Mouse (Mus musculus) lung, embryonic 15.5 days (tissue): ENCODE data around the gene Dyrk1b. TPM values are rescaled to one million over a fixed set of nuclear protein-coding genes. Genes with fewer than 3 reads are reported as not detected.
"Not testable (repeated sequence)": the region's sequence is repeated elsewhere in the genome, so short reads cannot be mapped to it uniquely, and the experiment has no call there.

Source experiments
- ATAC-seq: fragments of 200-750 bp; cut with Nextera tagmentation; 2 replicates; pipeline ENCODE4 v1.8.0; 2017; ENCODE audit warnings: moderate number of reproducible peaks, borderline replicate concordance; ENCODE audit not compliant: low FRiP score, low TSS enrichment; ENCODE audit errors: extremely low read depth
- H3K27ac ChIP-seq: fragments of 300-500 bp; sonication (generic); 2 replicates; pipeline ENCODE4 v1.5.1; 2015; ENCODE audit warnings: moderate library complexity, mild to moderate bottlenecking, inconsistent platforms
- H3K27me3 ChIP-seq: fragments of 300-500 bp; sonication (generic); 2 replicates; pipeline ENCODE4 v1.6.1; 2015; ENCODE audit warnings: inconsistent platforms
- H3K36me3 ChIP-seq: fragments of 300-500 bp; sonication (generic); 2 replicates; pipeline ENCODE4 v1.6.1; 2015; ENCODE audit warnings: inconsistent platforms
- H3K4me1 ChIP-seq: fragments of 300-500 bp; sonication (generic); 2 replicates; pipeline ENCODE4 v1.6.1; 2015; ENCODE audit warnings: inconsistent platforms
- H3K4me2 ChIP-seq: fragments of 300-500 bp; sonication (generic); 2 replicates; pipeline ENCODE4 v1.6.1; 2015; ENCODE audit warnings: inconsistent platforms, mild to moderate bottlenecking, moderate library complexity
- H3K4me3 ChIP-seq: fragments of 300-500 bp; sonication (generic); 2 replicates; pipeline ENCODE4 v1.5.1; 2015; ENCODE audit warnings: mild to moderate bottlenecking, inconsistent platforms
- H3K9ac ChIP-seq: fragments of 300-500 bp; sonication (generic); 2 replicates; pipeline ENCODE4 v1.6.1; 2015; ENCODE audit warnings: inconsistent platforms
- H3K9me3 ChIP-seq: fragments of 300-500 bp; sonication (generic); 2 replicates; pipeline ENCODE4 v1.6.1; 2016; ENCODE audit warnings: inconsistent platforms
- WGBS: fragments of 180-500 bp; shearing (Covaris S2); methylation state at CpG from one replicate; pipeline ENCODE4 v1.1.7; 2015; 5-methylcytosine and 5-hydroxymethylcytosine counted together
- polyA plus RNA-seq: library from polyadenylated mRNA; unstranded; fragments of >200 nt; fragmentation: Nextera tagmentation; extraction: Ambion mirVana; gene quantifications from 2 replicates; pipeline ENCODE4 v1.2.1, GENCODE M21; 2015

Gene Dyrk1b
- polyA plus RNA-seq = 12.7 and 13.9 TPM in 2 replicates

DNA sequence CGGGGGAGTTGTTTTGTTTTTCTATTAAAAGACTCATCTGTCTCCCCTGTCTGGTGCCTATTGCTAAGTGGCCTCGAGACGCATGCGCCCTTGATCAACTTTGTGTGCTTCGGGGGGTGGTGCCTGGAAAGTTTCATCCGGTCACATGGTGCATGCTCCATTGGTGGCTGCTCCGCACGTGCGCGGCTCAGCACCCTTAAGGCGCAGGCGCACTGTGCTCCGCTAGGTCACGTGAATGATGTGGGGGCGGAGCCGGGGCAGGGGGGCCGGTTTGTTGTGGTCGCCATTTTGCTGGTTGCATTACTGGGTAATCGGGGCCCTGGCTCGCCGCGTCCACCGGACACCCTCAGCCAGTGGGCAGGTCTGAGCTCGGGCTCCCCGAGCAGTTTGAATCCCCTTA is at the start of gene Dyrk1b:
TSS of gene Dyrk1b (plus strand) at position 242 of the 400 bp plus-strand sequence.
- peak; percentile 93 for ATAC-seq
- Histone ChIP-seq H3K9me3 (no peaks in the 10 kb centered on the region), H3K27ac (peak within 1 kb of the TSS; percentile 90), H3K36me3 (peaks cover 62% of the 10 kb centered on the region), H3K4me2 (peak within 1 kb of the TSS; percentile 87), H3K27me3 (no peaks in the 10 kb centered on the region), H3K4me3 (peak within 1 kb of the TSS; percentile 76), H3K4me1 (peaks cover 14% of the 10 kb centered on the region), H3K9ac (peak within 1 kb of the TSS; percentile 84)
- 2% methylated on average over 25 of the region's 25 CpGs for WGBS

DNA sequence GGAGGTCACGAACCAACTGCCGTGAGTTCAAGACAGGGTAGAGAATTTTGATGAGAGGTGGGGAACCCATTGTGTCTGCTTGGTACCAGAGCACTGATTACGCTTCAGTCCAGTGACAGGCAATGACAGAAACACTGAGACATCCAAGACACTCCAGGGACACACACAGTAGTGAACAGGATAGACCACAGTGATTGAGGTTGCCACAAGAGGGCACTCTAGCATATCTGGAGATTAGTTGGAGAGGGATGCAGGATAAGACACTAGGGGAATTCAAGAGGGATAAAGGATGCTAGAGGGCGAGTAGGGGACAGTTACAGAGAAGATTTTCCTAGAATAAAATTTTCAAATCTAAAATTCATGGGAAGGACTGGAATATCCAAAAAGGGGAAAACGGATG is 41.7 kb upstream of the Dyrk1b start:
- H3K36me3 ChIP-seq = no peaks in the 10 kb centered on the region
- no peak overlapping the region for H3K9ac ChIP-seq
- H3K27ac ChIP-seq = no peak overlapping the region
- no peak for ATAC-seq
- WGBS = 52% methylated on average over 5 of the region's 5 CpGs
- no peaks in the 10 kb centered on the region for H3K4me1 ChIP-seq
- no peak overlapping the region for H3K4me2 ChIP-seq
- no peaks in the 10 kb centered on the region for H3K27me3 ChIP-seq
- H3K4me3 ChIP-seq = no peak overlapping the region
- H3K9me3 ChIP-seq = no peaks in the 10 kb centered on the region

DNA sequence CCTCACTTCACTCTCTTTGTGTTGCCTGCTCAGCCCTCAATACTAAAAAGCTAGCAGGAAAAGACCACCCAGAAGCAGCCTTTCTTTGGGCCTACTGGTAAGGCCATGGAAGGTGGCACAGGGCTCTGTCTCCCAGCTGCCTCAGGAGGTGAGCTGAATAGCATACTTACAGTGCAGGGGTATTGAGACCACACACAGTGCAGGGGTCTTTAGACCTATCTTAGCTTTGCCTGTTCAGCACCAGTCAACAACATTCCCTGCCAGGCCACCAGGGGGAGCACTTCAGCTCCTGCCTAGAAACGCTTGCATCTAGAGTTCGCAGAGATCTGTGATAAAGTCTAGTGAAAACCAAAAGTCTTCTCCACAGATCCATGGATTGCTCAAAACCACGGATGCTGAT is 31.0 kb upstream of the Dyrk1b start:
- Histone ChIP-seq H3K36me3 (no peaks in the 10 kb centered on the region), H3K9ac (no peak overlapping the region), H3K9me3 (no peaks in the 10 kb centered on the region), H3K4me2 (no peak overlapping the region), H3K27ac (no peak overlapping the region), H3K27me3 (peaks cover 5% of the 10 kb centered on the region; the same call in 1 of the 2 replicates), H3K4me3 (no peak overlapping the region), H3K4me1 (no peaks in the 10 kb centered on the region)
- 18% methylated on average over 3 of the region's 3 CpGs for WGBS
- 0 out of 2 replicates have a peak, but pooled peaks have one; percentile 44 for ATAC-seq

DNA sequence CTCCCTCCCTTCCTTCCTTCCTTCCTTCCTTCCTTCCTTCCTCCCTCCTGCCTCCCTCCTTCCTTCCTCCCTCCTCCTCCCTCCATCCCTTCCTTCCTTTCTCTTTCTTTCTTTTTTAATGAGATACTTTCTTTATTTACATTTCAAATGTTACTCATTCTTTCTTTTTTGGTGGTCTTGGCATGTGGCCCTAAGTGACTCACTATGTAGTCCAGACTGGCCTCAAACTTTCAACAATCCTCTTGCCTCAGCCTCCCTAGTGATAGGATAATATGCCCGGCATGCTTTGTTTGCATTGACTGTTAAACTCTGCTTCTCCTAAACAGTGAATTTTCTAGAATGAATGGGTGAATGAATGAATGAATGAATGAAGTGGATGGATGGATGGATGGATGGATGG is 29.4 kb upstream of the Dyrk1b start:
- Histone ChIP-seq H3K4me2 (no peak overlapping the region), H3K9ac (no peak overlapping the region), H3K36me3 (no peaks in the 10 kb centered on the region), H3K9me3 (no peaks in the 10 kb centered on the region), H3K27me3 (peaks cover 5% of the 10 kb centered on the region; the same call in 1 of the 2 replicates), H3K27ac (no peak overlapping the region), H3K4me3 (no peak overlapping the region), H3K4me1 (no peaks in the 10 kb centered on the region)
- 82% methylated on average over 1 of the region's 1 CpGs for WGBS
- ATAC-seq = no peak

DNA sequence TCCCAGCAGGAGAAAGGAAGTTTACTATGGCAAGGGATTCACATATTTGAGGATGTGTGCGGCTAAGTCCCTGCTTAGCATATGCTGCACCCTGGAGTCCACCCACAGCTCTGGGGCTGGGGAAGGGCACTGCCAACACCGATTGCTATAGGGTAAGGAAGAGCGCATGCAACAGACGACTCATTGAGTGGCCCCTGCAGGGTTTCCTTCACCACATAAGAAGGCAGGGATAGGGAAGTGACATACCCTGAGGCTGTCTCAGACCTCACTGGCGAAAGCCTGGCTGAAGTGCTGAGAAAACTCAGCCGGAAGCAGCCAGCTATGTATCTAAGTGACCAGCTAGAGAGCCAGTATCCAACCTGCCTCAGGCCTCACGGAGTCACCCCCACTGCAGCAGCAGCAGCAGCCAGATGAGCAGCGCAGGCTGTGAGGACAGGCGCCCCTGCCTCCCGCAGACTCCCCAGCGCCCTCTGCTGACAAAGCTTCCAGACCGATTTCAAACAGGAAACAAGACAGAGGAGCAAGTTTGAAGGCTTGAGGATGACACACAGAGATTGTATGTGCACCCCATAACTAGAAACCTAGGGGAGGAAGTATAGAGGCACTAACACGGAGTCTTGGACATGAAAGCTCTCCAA is 27.6 kb upstream of the Dyrk1b start:
- Histone ChIP-seq H3K36me3 (no peaks in the 10 kb centered on the region), H3K4me3 (no peak overlapping the region), H3K4me2 (no peak overlapping the region), H3K9me3 (no peaks in the 10 kb centered on the region), H3K4me1 (no peaks in the 10 kb centered on the region), H3K27me3 (peaks cover 5% of the 10 kb centered on the region; the same call in 1 of the 2 replicates), H3K27ac (no peak overlapping the region), H3K9ac (no peak overlapping the region)
- no peak for ATAC-seq
- WGBS = 14% methylated on average over 13 of the region's 13 CpGs

DNA sequence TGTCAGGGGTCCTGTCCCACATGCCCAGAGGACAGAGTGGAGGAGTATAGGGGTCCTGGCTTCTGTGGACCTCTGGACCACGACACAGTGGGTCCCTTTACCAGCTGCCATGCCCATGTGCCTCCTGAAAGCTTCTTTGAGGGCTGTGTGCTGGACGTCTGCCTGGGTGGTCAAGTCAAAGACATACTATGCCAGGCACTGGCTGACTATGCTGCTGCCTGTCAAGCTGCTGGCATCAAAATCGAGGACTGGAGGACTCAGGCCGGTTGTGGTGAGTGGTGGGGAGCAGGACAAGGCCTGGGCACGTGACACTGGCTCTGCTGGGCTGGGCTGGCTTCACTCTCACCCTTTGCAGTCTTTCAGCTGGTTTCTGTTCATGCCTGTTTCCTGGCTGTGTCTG is 25.7 kb upstream of the Dyrk1b start:
- not testable (repeated sequence) for H3K4me3 ChIP-seq, H3K27me3 ChIP-seq, H3K4me2 ChIP-seq, H3K36me3 ChIP-seq, H3K4me1 ChIP-seq, H3K27ac ChIP-seq, ATAC-seq, H3K9ac ChIP-seq, H3K9me3 ChIP-seq
- 27% methylated on average over 5 of the region's 5 CpGs for WGBS

DNA sequence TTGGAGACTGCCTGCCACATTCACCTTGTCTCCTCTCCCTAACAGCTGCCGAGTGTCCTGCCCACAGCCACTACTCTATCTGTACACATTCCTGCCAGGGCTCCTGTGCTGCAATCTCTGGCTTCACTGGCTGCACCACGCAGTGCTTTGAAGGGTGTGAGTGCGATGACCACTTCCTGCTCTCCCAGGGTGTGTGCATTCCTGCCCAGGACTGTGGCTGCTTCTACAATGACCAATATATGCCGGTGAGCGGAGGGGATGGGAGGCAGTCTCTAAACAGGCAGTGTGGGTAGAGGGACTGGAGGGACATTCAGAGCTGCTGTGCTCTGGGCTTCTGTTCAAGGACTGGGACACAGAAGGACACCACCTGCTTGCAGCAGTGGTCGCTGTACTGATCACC is 20.0 kb upstream of the Dyrk1b start:
- Histone ChIP-seq H3K27ac (no peak overlapping the region), H3K27me3 (no peaks in the 10 kb centered on the region), H3K4me3 (no peak overlapping the region), H3K4me1 (no peaks in the 10 kb centered on the region), H3K4me2 (no peak overlapping the region), H3K9ac (no peak overlapping the region), H3K9me3 (no peaks in the 10 kb centered on the region), H3K36me3 (no peaks in the 10 kb centered on the region)
- no peak for ATAC-seq
- WGBS = 27% methylated on average over 6 of the region's 6 CpGs

DNA sequence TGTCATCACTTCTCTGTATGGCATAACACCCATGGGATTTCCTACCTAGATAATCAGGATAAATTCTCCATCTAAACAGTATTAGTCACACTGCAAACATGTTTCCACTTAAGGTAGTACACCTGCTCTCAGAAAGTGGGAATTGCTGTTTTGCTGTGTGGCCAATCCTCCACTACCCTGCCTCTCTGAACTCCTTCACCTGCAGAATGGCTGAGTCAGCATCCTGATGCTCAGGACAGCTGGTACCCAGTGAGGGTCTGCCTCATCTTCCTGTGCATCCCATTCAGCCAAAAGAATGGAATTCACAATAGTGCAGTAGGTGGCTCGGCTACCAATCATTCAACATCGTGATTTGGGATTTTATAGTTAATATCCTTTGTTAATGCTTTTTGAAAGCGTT is 19.4 kb upstream of the Dyrk1b start:
- Histone ChIP-seq H3K27ac (no peak overlapping the region), H3K27me3 (no peaks in the 10 kb centered on the region), H3K4me1 (no peaks in the 10 kb centered on the region), H3K36me3 (no peaks in the 10 kb centered on the region), H3K4me3 (no peak overlapping the region), H3K9me3 (no peaks in the 10 kb centered on the region), H3K4me2 (no peak overlapping the region), H3K9ac (no peak overlapping the region)
- WGBS = 75% methylated on average over 3 of the region's 3 CpGs
- ATAC-seq = no peak

DNA sequence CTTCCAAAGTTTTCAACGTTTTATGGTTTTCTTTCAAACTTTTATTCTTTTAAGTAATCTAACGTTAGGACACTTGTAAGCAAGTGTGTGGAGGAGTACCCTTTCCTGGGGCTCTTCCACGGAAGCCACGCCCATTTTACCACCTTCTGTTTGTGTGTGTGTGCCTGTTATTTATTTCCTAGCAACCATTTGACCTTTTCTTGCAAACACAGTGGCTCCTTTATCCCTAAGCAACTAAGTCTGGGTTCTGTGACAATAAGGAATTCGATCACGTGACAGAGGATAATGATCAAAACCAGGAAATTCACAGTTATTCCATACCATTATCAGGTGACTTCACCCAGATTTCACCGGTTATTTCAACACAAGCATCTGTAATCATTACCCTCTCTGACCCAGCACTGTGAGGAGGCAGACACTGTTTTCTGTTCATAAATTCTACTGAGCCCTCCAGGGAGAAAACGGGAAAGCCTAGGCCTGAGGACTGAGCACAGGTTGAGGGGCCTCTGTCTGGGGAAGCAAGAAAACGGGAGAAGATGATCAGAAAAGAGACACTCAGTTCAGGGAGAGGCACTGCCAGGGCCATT is 18.0 kb upstream of the Dyrk1b start:
- Histone ChIP-seq H3K4me3 (no peak overlapping the region), H3K36me3 (no peaks in the 10 kb centered on the region), H3K9ac (no peak overlapping the region), H3K4me1 (no peaks in the 10 kb centered on the region), H3K4me2 (no peak overlapping the region), H3K9me3 (no peaks in the 10 kb centered on the region; the same call in 1 of the 2 replicates), H3K27me3 (no peaks in the 10 kb centered on the region), H3K27ac (no peak overlapping the region)
- WGBS = 50% methylated on average over 9 of the region's 9 CpGs
- no peak for ATAC-seq

DNA sequence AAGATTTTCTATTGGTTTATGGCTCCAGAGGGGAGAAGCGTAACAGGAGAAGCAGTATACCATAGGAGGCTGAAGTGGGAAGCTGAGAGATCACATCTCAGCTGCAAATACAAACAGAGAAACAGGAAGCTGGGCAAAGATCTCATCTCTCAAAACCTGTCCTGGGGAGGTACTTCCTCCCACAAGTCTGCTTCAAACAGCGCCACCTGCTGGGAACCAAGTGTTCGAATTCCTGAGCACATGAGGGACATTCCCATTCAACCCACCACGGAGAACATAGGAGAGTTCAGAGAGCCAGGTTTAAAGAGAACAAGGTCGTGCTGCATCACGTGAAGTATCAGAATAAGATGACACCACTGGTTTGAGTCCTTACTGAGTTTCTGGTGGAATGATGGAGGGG is 13.9 kb upstream of the Dyrk1b start:
- no peaks in the 10 kb centered on the region for H3K27me3 ChIP-seq
- WGBS = 76% methylated on average over 6 of the region's 6 CpGs
- H3K27ac ChIP-seq = no peak overlapping the region
- no peak overlapping the region for H3K4me3 ChIP-seq
- H3K4me1 ChIP-seq = peaks cover 14% of the 10 kb centered on the region
- H3K36me3 ChIP-seq = no peaks in the 10 kb centered on the region
- H3K9me3 ChIP-seq = no peaks in the 10 kb centered on the region; the same call in 1 of the 2 replicates
- ATAC-seq = no peak
- H3K9ac ChIP-seq = no peak overlapping the region
- no peak overlapping the region for H3K4me2 ChIP-seq

DNA sequence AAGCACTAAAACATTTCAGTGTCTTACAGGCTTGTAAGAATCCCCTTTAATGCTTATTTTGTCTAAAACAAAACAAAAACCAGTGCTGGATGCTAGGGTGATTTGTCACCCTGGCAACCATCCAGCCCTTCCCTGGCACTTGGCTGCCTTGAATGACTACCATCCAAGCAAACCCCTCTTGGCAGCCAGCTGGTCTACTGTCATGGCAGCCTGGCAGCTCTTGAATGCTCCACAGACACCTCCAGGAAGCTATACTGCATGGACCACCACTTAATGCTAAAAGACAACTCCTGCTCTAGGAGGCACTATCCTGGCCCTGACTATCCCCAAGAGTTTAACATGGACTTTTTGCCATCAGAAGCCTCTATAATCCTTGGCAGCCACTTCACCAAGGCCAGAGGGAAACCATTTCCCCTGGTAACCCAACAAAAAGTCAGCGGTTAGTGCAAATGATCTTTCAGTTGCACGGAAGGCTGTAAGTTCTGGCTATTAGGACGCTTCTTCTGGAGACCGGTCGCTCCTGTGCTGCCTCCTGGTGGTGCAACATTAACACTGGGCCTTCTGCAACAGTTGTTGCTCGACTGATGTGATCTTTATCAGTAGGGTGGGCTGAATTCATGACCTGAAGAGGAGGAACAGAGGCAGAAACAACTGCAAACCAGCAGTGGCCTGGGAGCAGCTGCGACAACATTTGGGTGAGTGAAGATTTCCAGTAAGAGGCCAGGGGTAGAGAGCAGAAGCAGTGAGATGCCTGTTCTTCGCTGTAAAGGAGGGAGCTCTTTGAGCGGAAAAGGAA is 10.8 kb upstream of the Dyrk1b start:
- Histone ChIP-seq H3K27ac (peak overlapping the region; percentile 89), H3K4me3 (peak overlapping the region; percentile 90), H3K27me3 (no peaks in the 10 kb centered on the region), H3K9me3 (no peaks in the 10 kb centered on the region; the same call in 1 of the 2 replicates), H3K9ac (peak overlapping the region; percentile 46), H3K4me1 (peaks cover 34% of the 10 kb centered on the region), H3K36me3 (no peaks in the 10 kb centered on the region), H3K4me2 (peak overlapping the region; percentile 91)
- WGBS = 4% methylated on average over 9 of the region's 9 CpGs
- peak; percentile 39; the same call in 1 of the 2 replicates for ATAC-seq
